Mouse (Mus musculus): Measurements from ENCODE around the gene Rimbp3. TPM values are rescaled to one million over a fixed set of nuclear protein-coding genes. Genes with fewer than 3 reads are reported as not detected.

The Rimbp3 gene
- polyA plus RNA-seq, 1 experiment from 2014 or later: 0.49 TPM

DNA sequence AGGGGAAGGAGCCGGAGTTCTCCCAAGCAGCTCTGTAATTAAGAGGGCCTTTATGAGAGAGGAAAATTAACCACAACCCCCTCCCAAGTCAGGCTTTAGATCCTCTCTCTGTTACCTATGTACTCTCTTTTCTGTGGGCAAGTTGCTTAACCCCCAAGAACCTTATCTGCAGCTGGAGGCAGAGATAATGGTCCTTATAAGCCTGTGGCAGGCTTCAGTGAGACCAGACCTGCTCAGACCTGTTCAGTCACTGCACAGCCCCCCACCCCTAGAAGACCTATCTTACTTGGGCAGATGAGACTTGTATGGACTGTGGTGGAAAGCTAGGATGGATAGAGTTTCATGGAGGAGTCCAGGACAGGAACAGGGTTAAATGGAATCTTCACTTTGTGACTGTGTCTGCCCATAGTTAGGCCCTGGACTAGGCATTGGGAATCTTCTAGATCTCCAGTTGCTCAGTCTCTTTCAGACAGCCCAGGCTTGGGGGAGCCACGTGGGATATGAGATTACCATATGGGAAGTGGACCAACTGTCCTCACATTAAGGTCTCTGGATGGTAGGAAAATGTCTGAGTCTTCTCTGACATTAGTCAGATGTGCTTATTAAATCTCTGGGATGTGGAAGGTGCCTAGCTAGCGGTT, 43.8 kb downstream of the Rimbp3 start:
- H3K4me1 ChIP-seq: peaks cover 35% of the 10 kb centered on the region

DNA sequence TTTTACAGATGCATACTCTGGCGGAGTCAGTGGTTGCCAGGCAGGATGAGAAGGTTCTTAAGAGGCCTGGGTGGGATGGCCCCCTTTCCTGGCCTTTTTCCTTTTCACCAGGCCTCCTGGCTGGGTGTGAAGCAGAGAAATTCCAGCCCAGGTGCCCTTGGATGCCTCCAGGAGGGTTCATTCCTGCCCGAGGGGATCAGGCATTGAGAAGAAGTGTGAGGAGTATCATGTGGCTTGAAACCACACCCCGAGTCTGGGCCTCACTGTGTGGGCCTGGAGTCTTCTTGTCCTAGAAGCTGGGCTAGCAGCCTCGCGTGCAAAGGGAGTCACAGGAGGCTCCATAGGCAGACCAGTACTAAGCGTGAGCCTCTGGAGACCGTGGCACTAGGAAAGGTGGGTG, 44.4 kb downstream of the Rimbp3 start:
- Histone ChIP-seq H3K27me3 (ENCODE audit: low read depth, poor library complexity, severe bottlenecking) (no peaks in the 10 kb centered on the region), H3K4me1 (peaks cover 35% of the 10 kb centered on the region), H3K9me3 (replicated peaks) (no peaks in the 10 kb centered on the region), H3K4me3 (no peak overlapping the region), H3K36me3 (peaks cover 30% of the 10 kb centered on the region), H3K27ac (no peak overlapping the region)
- no peak for DNase-seq (ENCODE audit: low spot score)
- WGBS: 58% methylated on average over 7 of the region's 7 CpGs

More for the DNA sequence above, 43.8 kb downstream of the Rimbp3 start:
- H3K9me3 ChIP-seq (replicated peaks): no peaks in the 10 kb centered on the region
- H3K27ac ChIP-seq: no peak overlapping the region
- no peak for DNase-seq (ENCODE audit: low spot score)
- WGBS: 74% methylated on average over 3 of the region's 3 CpGs
- H3K36me3 ChIP-seq: peaks cover 23% of the 10 kb centered on the region
- H3K27me3 ChIP-seq (ENCODE audit: low read depth, poor library complexity, severe bottlenecking): no peaks in the 10 kb centered on the region
- H3K4me3 ChIP-seq: no peak overlapping the region

DNA sequence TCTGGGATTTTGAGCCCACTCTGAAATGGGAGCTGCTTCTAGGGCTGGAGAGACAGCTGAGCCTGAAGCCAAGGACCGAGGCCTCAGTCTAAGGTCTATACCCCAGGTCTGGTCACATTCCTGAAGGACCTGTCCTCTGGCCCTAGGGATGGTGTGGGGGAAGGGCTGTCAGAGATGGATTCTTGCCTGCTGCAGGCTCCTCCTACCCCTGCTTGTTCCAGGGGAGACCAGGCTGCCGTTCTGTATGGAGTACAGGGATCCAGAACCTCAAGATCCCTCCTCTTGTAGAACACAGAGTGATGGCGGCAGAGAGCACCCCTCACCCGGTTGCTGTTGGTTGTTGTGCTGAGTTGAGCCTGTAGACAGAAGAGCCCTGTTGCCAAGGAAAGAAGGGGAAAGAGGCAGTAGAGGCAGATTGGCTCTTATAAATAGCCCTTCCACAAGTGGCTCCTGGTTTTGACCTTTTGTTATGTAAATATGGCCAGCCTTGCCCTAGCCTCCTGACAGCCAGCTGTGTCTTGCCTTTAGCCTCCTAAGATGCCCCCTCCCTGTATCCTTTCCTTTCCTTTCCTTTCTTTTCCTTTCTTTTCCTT, 45.7 kb downstream of the Rimbp3 start:
- 0 out of 2 replicates have a peak overlapping the region, but pooled peaks have one; percentile 48 for H3K27ac ChIP-seq
- DNase-seq (ENCODE audit: low spot score): no peak
- H3K36me3 ChIP-seq: peaks cover 42% of the 10 kb centered on the region
- H3K9me3 ChIP-seq (replicated peaks): no peaks in the 10 kb centered on the region
- 35% methylated on average over 4 of the region's 4 CpGs for WGBS
- H3K4me3 ChIP-seq: no peak overlapping the region
- no peaks in the 10 kb centered on the region for H3K27me3 ChIP-seq (ENCODE audit: low read depth, poor library complexity, severe bottlenecking)
- H3K4me1 ChIP-seq: peaks cover 35% of the 10 kb centered on the region

DNA sequence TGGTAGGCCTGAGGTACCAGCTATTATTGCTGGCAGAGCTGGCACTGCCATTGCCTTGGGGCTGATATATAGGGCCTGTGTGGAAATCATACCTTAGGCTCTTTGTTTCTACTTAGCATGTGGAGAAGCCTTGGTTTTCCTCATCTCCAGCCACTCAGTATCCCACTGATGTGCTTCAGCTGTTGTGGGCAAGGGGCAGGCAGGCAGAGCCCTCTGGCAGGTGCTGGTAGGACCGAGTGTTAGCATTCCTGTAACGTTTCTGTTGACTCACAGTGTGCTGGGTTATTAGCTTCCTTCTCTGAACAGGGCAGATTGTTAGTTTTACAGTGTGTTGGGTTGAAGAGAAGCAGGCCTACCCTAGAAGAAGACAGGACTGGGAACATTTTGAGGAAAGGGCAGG, 46.9 kb downstream of the Rimbp3 start:
- no peak for DNase-seq (ENCODE audit: low spot score)
- Histone ChIP-seq H3K27me3 (ENCODE audit: low read depth, poor library complexity, severe bottlenecking) (no peaks in the 10 kb centered on the region), H3K9me3 (replicated peaks) (no peaks in the 10 kb centered on the region), H3K36me3 (peaks cover 54% of the 10 kb centered on the region), H3K4me3 (no peak overlapping the region), H3K27ac (no peak overlapping the region), H3K4me1 (peaks cover 30% of the 10 kb centered on the region)
- 64% methylated on average over 2 of the region's 2 CpGs for WGBS

DNA sequence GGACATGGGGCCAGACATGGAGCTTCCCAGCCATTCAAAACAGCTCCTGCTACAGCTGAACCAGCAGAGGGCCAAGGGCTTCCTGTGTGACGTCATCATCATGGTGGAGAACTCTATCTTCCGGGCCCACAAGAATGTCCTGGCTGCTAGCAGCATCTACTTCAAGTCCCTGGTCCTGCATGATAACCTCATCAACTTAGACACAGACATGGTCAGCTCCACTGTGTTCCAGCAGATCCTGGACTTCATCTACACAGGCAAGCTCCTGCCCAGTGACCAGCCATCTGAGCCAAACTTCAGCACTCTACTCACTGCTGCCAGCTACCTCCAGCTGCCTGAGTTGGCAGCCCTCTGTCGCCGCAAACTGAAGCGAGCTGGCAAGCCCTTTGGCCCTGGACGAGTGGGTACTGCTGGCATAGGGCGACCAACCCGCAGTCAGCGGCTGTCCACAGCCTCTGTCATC, 49.0 kb downstream of the Rimbp3 start:
- Histone ChIP-seq H3K27ac (no peak overlapping the region), H3K27me3 (ENCODE audit: low read depth, poor library complexity, severe bottlenecking) (no peaks in the 10 kb centered on the region), H3K4me1 (peaks cover 21% of the 10 kb centered on the region), H3K36me3 (peaks cover 72% of the 10 kb centered on the region), H3K4me3 (no peak overlapping the region), H3K9me3 (replicated peaks) (no peaks in the 10 kb centered on the region)
- DNase-seq (ENCODE audit: low spot score): no peak
- WGBS: 92% methylated on average over 9 of the region's 9 CpGs

DNA sequence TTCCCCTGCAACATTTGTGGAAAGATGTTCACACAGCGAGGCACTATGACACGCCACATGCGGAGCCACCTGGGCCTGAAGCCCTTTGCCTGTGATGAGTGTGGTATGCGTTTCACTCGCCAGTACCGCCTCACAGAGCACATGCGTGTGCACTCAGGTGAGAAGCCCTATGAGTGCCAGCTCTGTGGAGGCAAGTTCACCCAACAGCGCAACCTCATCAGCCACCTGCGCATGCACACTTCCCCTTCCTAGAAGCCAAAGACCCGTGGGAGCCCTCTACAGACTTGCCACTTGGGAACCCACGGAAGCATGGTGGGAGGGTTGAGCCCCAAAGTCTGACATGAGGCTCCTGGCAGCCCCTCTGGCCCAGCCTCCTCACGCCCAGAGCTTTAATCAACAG, 50.5 kb downstream of the Rimbp3 start:
- WGBS: 97% methylated on average over 12 of the region's 12 CpGs
- peaks cover 7% of the 10 kb centered on the region for H3K4me1 ChIP-seq
- no peaks in the 10 kb centered on the region for H3K9me3 ChIP-seq (replicated peaks)
- H3K27ac ChIP-seq: no peak overlapping the region
- no peaks in the 10 kb centered on the region for H3K27me3 ChIP-seq (ENCODE audit: low read depth, poor library complexity, severe bottlenecking)
- DNase-seq (ENCODE audit: low spot score): no peak
- H3K4me3 ChIP-seq: no peak overlapping the region
- peaks cover 78% of the 10 kb centered on the region for H3K36me3 ChIP-seq

DNA sequence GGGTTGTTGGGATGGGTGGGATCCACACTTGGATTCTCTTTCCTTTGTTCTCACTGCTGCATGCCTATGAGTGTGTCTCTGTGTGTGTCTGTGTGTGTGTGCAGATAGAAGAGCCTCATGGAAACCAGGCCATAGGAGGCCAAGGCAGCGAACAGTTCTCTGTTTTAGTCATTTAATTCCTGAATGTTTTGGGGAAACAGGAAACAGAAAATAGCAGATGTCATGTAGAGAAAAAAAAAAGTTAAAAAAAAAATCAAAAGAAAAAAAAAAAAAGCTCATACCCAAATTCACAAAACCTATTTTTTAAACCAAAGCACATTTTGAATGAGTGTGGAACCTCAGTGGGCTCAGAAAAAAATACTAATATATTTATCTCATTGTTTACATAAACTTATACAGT, 52.9 kb downstream of the Rimbp3 start:
- DNase-seq (ENCODE audit: low spot score): no peak
- 93% methylated on average over 1 of the region's 1 CpGs for WGBS
- no peak overlapping the region for H3K27ac ChIP-seq
- no peaks in the 10 kb centered on the region for H3K4me1 ChIP-seq
- H3K27me3 ChIP-seq (ENCODE audit: low read depth, poor library complexity, severe bottlenecking): no peaks in the 10 kb centered on the region
- H3K4me3 ChIP-seq: no peak overlapping the region
- H3K9me3 ChIP-seq (replicated peaks): no peaks in the 10 kb centered on the region
- peaks cover 61% of the 10 kb centered on the region for H3K36me3 ChIP-seq

Other genes starting within 250 kb of the Rimbp3 start
- gene Mapk1, start 225.2 kb upstream of the Rimbp3 start, polyA plus RNA-seq (2016; fragmentation: Nextera tagmentation; extraction: Ambion mirVana): 138 and 141 TPM in 2 replicates
- 90.3 and 107 TPM in 2 replicates for gene Ypel1, start 138.9 kb upstream of the Rimbp3 start, polyA plus RNA-seq (2016; fragmentation: Nextera tagmentation; extraction: Ambion mirVana)
- gene Ppil2, start 97.3 kb upstream of the Rimbp3 start, polyA plus RNA-seq (2016; fragmentation: Nextera tagmentation; extraction: Ambion mirVana): 138 and 172 TPM in 2 replicates
- 182 and 195 TPM in 2 replicates for gene 2610318N02Rik, start 83.4 kb upstream of the Rimbp3 start, polyA plus RNA-seq (2016; fragmentation: Nextera tagmentation; extraction: Ambion mirVana)
- gene Sdf2l1, start 76.2 kb upstream of the Rimbp3 start, polyA plus RNA-seq (2016; fragmentation: Nextera tagmentation; extraction: Ambion mirVana): 87.4 and 114 TPM in 2 replicates
- gene Ydjc, start 64.0 kb upstream of the Rimbp3 start, polyA plus RNA-seq (2016; fragmentation: Nextera tagmentation; extraction: Ambion mirVana): 4.1 and 7.0 TPM in 2 replicates
- gene Ccdc116, start 61.4 kb upstream of the Rimbp3 start, polyA plus RNA-seq (2016; fragmentation: Nextera tagmentation; extraction: Ambion mirVana): 0.40 and 0.63 TPM in 2 replicates
- gene Ube2l3, start 6.0 kb upstream of the Rimbp3 start, polyA plus RNA-seq (2016; fragmentation: Nextera tagmentation; extraction: Ambion mirVana): 432 and 433 TPM in 2 replicates
- 16.8 and 19.3 TPM in 2 replicates for gene Hic2, start 25.0 kb downstream of the Rimbp3 start, polyA plus RNA-seq (2016; fragmentation: Nextera tagmentation; extraction: Ambion mirVana)
- 4.7 and 9.1 TPM in 2 replicates for gene Tmem191c, start 67.5 kb downstream of the Rimbp3 start, polyA plus RNA-seq (2016; fragmentation: Nextera tagmentation; extraction: Ambion mirVana)
- 0.06 and 0.14 TPM in 2 replicates for gene Serpind1, start 122.8 kb downstream of the Rimbp3 start, polyA plus RNA-seq (2016; fragmentation: Nextera tagmentation; extraction: Ambion mirVana)
- gene Snap29, start 197.4 kb downstream of the Rimbp3 start, polyA plus RNA-seq (2016; fragmentation: Nextera tagmentation; extraction: Ambion mirVana): 8.5 and 11.7 TPM in 2 replicates
- gene Pi4ka, start 197.7 kb downstream of the Rimbp3 start, polyA plus RNA-seq (2016; fragmentation: Nextera tagmentation; extraction: Ambion mirVana): 30.1 and 37.6 TPM in 2 replicates
- 83.6 and 84.0 TPM in 2 replicates for gene Crkl, start 243.4 kb downstream of the Rimbp3 start, polyA plus RNA-seq (2016; fragmentation: Nextera tagmentation; extraction: Ambion mirVana)

Data from limb, embryonic 10.5 days (tissue).